Mouse (Mus musculus) liver, adult 2 months (tissue): Measurements from ENCODE around the gene Rai2. TPM values are rescaled to one million over a fixed set of nuclear protein-coding genes. Genes with fewer than 3 reads are reported as not detected.

Source experiments
- DNase-seq: peaks from one replicate; pipeline ENCODE4 v3.0.0-alpha.2; 2011; ENCODE audit warnings: low read depth, low spot score; ENCODE audit errors: extremely low read depth
- H3K27ac ChIP-seq: fragments of 200-500 bp; replicated peaks from 2 replicates; pipeline ENCODE4 v1.5.1; 2012; ENCODE audit warnings: low read depth, mild to moderate bottlenecking, control low read depth, inconsistent platforms, low read length; ENCODE audit not compliant: insufficient read depth
- H3K27me3 ChIP-seq: fragments of 200-500 bp; 2 replicates; pipeline ENCODE4 v1.6.1; 2012; ENCODE audit warnings: mild to moderate bottlenecking, moderate library complexity, low read length, inconsistent platforms; ENCODE audit not compliant: control insufficient read depth, insufficient read depth
- H3K36me3 ChIP-seq: fragments of 200-500 bp; 2 replicates; pipeline ENCODE4 v1.6.1; 2012; ENCODE audit warnings: low read length, inconsistent platforms; ENCODE audit not compliant: control insufficient read depth, insufficient read depth
- H3K4me1 ChIP-seq: fragments of 200-500 bp; 2 replicates; pipeline ENCODE4 v1.6.1; 2011; ENCODE audit warnings: low read length; ENCODE audit not compliant: control insufficient read depth, insufficient read depth
- H3K4me3 ChIP-seq: fragments of 200-500 bp; 2 replicates; pipeline ENCODE4 v1.5.1; 2011; ENCODE audit warnings: low read depth, mild to moderate bottlenecking, control low read depth, low read length, moderate library complexity; ENCODE audit not compliant: insufficient read depth
- H3K79me2 ChIP-seq: fragments of 200-500 bp; 2 replicates; pipeline ENCODE4 v1.6.1; 2012; ENCODE audit warnings: inconsistent platforms, mild to moderate bottlenecking, low read length, moderate library complexity; ENCODE audit not compliant: control insufficient read depth, insufficient read depth
- H3K9ac ChIP-seq: fragments of 200-500 bp; 2 replicates; pipeline ENCODE4 v1.6.1; 2012; ENCODE audit warnings: low read depth, mild to moderate bottlenecking, control low read depth, inconsistent platforms, low read length
- CTCF ChIP-seq: fragments of 200-500 bp; IDR thresholded peaks from 2 replicates; pipeline ENCODE4 v1.5.1; 2011; ENCODE audit warnings: low read depth, low read length, control low read depth
- POLR2A ChIP-seq: fragments of 200-500 bp; IDR thresholded peaks from 2 replicates; pipeline ENCODE4 v1.6.1; 2011; ENCODE audit warnings: low read length, control low read depth; ENCODE audit not compliant: insufficient read depth; ENCODE audit errors: extremely low read depth
- WGBS: fragments of 180-500 bp; shearing (Covaris S2); methylation state at CpG from one replicate; pipeline ENCODE4 v1.1.7; 2018; 5-methylcytosine and 5-hydroxymethylcytosine counted together
- polyA plus RNA-seq: library from polyadenylated mRNA; depleted of rRNA; stranded (reverse); fragments of >200 nt; gene quantifications from 2 replicates; pipeline ENCODE4 v1.2.3, GENCODE M21; 2012; rRNA removed
- total RNA-seq: library from RNA; depleted of rRNA; stranded (reverse); fragments of >200 nt; gene quantifications from 2 replicates; pipeline ENCODE4 v1.2.3, GENCODE M21; 2014; rRNA removed

Gene Rai2
- total RNA-seq (0.28 and 1.0 TPM in 2 replicates), polyA plus RNA-seq (2.4 and 3.2 TPM in 2 replicates)

- Histone ChIP-seq H3K9ac (peak within 1 kb of the TSS; percentile 95), H3K27me3 (no peaks in the 10 kb centered on the region), H3K27ac (peak within 1 kb of the TSS; percentile 55), H3K4me1 (peaks cover 2% of the 10 kb centered on the region; the same call in 1 of the 2 replicates), H3K4me3 (peak within 1 kb of the TSS; percentile 100), H3K79me2 (no peaks in the 10 kb centered on the region), H3K36me3 (no peaks in the 10 kb centered on the region)
- TF ChIP-seq POLR2A (peak; percentile 59; the same call in 1 of the 2 replicates), CTCF (no peak)
- DNase-seq = peak; percentile 77
- under 1% methylated on average over 48 of the region's 79 CpGs for WGBS
Observed at GRCm38 (mm10) chrX:161716865-161717763, at the start of gene Rai2. Rai2 (plus strand) TSS chrX:161717069.

GRCm38 (mm10) chrX:161689336-161689735, 27.5 kb upstream of the Rai2 start:
- Histone ChIP-seq H3K4me1 (no peaks in the 10 kb centered on the region), H3K4me3 (no peak overlapping the region), H3K36me3 (no peaks in the 10 kb centered on the region), H3K79me2 (no peaks in the 10 kb centered on the region), H3K27ac (no peak overlapping the region), H3K27me3 (no peaks in the 10 kb centered on the region), H3K9ac (no peak overlapping the region)
- 79% methylated on average over 3 of the region's 3 CpGs for WGBS
- TF ChIP-seq POLR2A (no peak), CTCF (no peak)
- DNase-seq = no peak

DNA sequence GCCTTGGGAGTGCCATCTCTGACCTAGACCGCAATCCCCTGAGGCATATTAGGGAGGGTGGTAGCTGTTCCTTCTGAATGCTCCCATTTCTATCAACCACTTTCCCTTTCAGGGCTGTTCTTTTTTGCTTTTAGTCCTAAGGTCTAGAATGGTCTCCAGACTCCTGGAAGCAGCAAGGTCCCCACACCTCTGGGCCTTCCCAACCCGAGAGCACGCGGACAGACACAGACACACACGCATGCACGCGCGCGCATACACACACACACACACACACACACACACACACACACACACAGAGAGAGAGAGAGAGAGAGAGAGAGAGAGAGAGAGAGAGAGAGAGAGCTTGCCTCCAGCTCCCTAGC, 385 bp upstream of the Rai2 start:
- WGBS = 27% methylated on average over 3 of the region's 9 CpGs
- peak overlapping the region; percentile 100 for H3K4me3 ChIP-seq

DNA sequence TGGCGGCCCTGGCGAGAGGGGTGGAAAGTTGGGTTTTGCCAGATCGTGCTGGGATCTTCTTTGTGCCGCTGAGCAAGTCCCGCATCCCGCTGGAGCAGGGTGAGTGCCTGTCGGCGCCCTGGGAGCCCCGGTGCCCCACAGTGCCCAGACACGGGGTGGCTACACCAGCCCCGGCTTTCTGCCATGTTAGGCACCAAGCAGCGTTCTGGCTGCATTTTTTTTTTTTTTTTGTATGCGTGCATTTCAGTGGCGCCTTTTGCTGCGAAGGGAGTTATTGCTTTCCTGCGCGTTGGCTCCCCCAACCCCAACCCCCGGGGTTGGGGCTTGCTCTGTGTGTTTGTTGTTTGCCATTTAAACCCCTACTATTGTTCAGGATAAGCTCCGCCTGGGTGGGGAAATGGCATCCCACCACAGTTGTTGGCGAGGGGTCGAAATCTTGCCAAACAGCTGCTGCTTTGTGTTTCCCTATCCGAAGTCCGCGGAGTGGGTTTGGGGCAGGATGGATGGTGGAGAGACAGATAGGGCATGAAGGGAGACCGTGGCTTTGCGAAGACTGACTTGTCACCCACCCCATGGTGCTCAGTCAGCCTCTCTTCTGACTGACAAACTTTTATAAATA, 1.0 kb downstream of the Rai2 start:
- Histone ChIP-seq H3K27me3 (no peaks in the 10 kb centered on the region), H3K4me1 (peaks cover 2% of the 10 kb centered on the region; the same call in 1 of the 2 replicates), H3K79me2 (no peaks in the 10 kb centered on the region), H3K4me3 (peak overlapping the region; percentile 100), H3K9ac (peak overlapping the region; percentile 80), H3K27ac (peak overlapping the region; percentile 55), H3K36me3 (no peaks in the 10 kb centered on the region)
- 1% methylated on average over 24 of the region's 26 CpGs for WGBS
- DNase-seq = no peak
- TF ChIP-seq POLR2A (no peak), CTCF (no peak)

More for the DNA sequence above, 385 bp upstream of the Rai2 start:
- H3K79me2 ChIP-seq = no peaks in the 10 kb centered on the region
- H3K27me3 ChIP-seq = no peaks in the 10 kb centered on the region
- DNase-seq = peak; percentile 10
- no peaks in the 10 kb centered on the region for H3K36me3 ChIP-seq
- no peak overlapping the region for H3K27ac ChIP-seq
- no peak overlapping the region for H3K9ac ChIP-seq
- H3K4me1 ChIP-seq = peaks cover 2% of the 10 kb centered on the region; the same call in 1 of the 2 replicates
- TF ChIP-seq POLR2A (no peak), CTCF (no peak)

DNA sequence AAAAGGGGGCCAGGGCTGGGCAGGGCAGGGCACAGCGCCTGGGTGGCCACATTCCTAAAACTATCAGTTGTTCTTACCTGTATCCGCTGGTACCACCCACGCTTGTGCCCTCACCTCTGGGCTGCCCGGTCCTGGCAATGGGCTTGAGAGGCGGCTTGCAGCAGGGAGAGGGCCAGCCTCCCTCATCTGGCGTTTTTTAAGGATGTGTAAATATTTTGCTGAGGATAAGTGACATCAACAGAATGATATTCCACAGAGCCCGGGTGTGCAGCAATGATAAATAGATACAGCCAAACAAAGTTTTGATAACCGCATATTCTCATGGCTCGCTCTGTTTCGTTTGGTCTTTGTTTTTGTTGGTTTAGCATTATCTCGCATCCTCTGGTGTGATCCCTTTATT, 1.7 kb downstream of the Rai2 start:
- Histone ChIP-seq H3K27ac (no peak overlapping the region), H3K4me3 (peak overlapping the region; percentile 42; the same call in 1 of the 2 replicates), H3K9ac (no peak overlapping the region), H3K27me3 (no peaks in the 10 kb centered on the region), H3K79me2 (no peaks in the 10 kb centered on the region), H3K4me1 (peaks cover 2% of the 10 kb centered on the region; the same call in 1 of the 2 replicates), H3K36me3 (no peaks in the 10 kb centered on the region)
- DNase-seq = no peak
- TF ChIP-seq CTCF = no peak
- TF ChIP-seq POLR2A = no peak
- 19% methylated on average over 11 of the region's 11 CpGs for WGBS

- H3K27me3 ChIP-seq = no peaks in the 10 kb centered on the region
- 82% methylated on average over 4 of the region's 4 CpGs for whole genome bisulfite sequencing
Observed at GRCm38 (mm10) chrX:161721082-161721481, 4.2 kb downstream of the Rai2 start.

More at GRCm38 (mm10) chrX:161721082-161721481, 4.2 kb downstream of the Rai2 start:
- DNase-seq = no peak
- H3K9ac ChIP-seq = no peak overlapping the region
- no peak for TF ChIP-seq CTCF
- TF ChIP-seq POLR2A = no peak
- H3K27ac ChIP-seq = no peak overlapping the region
- H3K36me3 ChIP-seq = no peaks in the 10 kb centered on the region
- peaks cover 2% of the 10 kb centered on the region; the same call in 1 of the 2 replicates for H3K4me1 ChIP-seq
- no peak overlapping the region for H3K4me3 ChIP-seq
- no peaks in the 10 kb centered on the region for H3K79me2 ChIP-seq
